Mouse (Mus musculus) T-helper 1 cell (primary cell): ENCODE data around the gene Mrps11.

Source experiments
- in situ Hi-C: fragments of 300-600 bp; cut with MboI, MseI; formaldehyde crosslinking; loops from one replicate; pipeline ENCODE4 v1.15.1; 2025; ENCODE audit warnings: high pct_unique_total_duplicates

The Mrps11 gene

GRCm38 (mm10) chr7:78782639-78783581 lies at the start of gene Mrps11, which contains the start of gene Mrpl46:
Gene Mrps11, plus strand, starts transcription at chr7:78783119.
Gene Mrpl46, minus strand, starts transcription at chr7:78783531.
- in situ Hi-C loops = no loop called here

GRCm38 (mm10) chr7:78737196-78737595 lies 45.7 kb upstream of the Mrps11 start:
- in situ Hi-C loops = no loop called here

GRCm38 (mm10) chr7:78737614-78738210 lies 45.2 kb upstream of the Mrps11 start, which contains the start of gene Ntrk3:
Gene Ntrk3, minus strand, starts transcription at chr7:78738012.
- in situ Hi-C loops = no loop called here

GRCm38 (mm10) chr7:78739351-78740000 lies 43.4 kb upstream of the Mrps11 start:
- in situ Hi-C loops = no loop called here

GRCm38 (mm10) chr7:78743731-78744385 lies 39.1 kb upstream of the Mrps11 start:
- in situ Hi-C loops = no loop called here

DNA sequence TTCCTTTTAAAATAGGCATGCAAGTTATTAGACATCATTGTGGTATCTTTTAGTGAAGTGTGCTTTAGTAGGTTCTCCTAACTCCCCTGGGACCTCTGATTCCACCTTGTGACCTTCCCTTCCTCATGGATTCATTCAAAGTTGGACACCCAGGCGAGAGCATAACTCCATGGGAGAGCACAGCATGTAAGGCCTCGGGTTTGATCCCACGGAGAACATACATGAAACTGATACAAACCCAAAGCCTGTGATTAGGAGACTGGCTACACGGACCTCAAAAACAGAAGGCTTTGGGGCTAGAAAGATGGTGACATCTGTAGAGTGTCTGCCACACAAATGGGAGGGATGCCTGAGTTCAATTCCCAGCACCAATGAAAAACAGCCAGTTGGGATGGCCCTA lies 30.0 kb upstream of the Mrps11 start:
- in situ Hi-C loops = loop anchor here (25.0 kb wide), 1 partner anchor 716 kb away; no protein-coding TSS in a partner anchor

DNA sequence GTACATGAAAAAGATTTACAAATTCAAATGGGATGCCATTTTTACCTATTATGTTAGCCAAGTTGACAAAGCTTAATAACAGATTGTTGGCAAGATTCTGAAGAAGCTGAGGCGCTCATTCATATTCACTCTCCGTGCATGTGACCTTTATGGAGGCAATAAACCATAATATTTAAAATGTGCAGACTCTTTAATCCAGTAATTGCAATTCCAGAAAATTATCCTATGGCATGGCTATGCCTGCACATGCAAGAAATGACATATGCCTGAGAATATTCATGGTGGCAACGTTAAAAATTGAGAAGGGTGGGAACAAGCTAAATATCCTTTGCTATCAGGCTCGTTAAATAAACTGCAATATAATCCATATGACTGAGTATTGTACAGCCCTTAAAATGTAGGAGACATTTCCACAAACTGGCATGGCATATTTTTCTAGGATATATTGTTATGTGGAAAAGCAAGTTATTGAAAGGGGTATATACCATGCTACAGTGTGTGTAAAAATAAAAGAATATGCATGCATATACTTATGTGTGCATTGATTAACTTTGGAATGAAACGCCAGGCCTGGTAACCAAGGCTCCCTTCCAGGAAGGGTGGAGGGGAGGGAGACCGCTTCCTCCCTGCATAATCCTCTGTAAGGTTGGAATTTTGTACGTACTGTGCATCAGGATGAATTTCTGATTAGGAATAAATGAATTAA lies 29.0 kb upstream of the Mrps11 start:
- in situ Hi-C loops = loop anchor here (25.0 kb wide), 1 partner anchor 717 kb away; no protein-coding TSS in a partner anchor

DNA sequence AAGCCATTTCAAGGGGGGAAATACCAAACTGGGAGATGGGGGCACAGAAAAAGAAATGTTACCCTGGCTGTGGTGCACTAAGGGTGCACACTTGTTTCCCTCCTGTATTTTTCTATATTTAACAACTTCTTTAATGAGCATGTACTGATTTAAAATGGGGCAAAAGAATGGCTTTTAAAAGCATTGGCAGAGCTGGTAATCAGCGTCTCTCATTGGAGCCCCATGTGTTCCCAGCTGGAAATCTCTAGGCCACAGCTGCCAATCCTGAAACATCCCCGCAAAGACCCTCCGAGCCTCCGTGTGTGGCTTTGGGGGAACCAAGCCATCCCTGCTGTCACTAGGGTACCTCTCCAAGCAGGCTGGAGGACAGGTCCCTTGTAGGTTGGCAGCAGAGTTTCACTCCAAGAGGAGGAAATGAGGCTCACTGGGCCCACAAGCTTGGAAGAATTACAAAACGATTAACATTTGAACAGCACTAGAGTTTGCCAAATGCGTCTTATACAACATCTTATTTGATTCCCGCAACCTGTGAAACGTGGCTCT lies 28.4 kb upstream of the Mrps11 start:
- in situ Hi-C loops = loop anchor here (25.0 kb wide), 1 partner anchor 717 kb away; no protein-coding TSS in a partner anchor

- in situ Hi-C loops = loop anchor here (5.0 to 25.0 kb wide), 5 partner anchors 36 to 726 kb away; no protein-coding TSS in a partner anchor
Observed at GRCm38 (mm10) chr7:78763801-78764200, 19.1 kb upstream of the Mrps11 start.

- in situ Hi-C loops = loop anchor here (5.0 to 25.0 kb wide), 5 partner anchors 110 to 728 kb away; no protein-coding TSS in a partner anchor
Observed at GRCm38 (mm10) chr7:78765215-78765631, 17.7 kb upstream of the Mrps11 start.

DNA sequence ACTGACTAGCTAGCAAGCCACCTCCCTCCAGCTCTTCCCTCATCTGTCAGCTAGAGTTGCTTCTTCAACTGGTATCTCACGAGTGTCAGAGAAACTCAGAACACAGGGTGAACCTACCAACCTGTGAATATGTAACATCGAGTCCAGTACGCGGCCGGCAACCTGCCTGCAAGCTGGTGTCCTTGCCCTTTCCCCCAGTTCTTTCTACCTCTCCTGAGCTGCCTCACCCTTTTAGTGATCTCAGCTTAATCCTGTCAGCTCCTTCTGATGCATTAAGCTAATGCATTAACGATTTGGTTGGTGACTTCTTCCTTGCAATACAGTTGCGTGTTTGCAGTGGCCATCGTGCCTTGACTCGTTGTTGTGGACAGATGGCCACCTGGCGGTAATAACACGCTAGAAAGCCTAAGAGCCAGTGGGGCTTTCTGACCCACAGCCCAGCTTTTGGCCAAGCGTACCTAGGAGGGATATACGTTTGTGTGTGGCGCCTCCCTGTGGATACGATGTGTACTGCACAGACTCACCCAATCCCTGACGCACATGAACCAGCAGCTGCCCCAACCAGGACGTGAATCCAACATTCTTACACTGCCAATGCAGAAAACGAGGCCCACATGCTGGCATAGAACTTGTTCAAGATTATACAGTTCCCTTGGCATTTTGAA lies 16.8 kb upstream of the Mrps11 start:
- in situ Hi-C loops = loop anchor here (5.0 to 25.0 kb wide), 5 partner anchors 111 to 729 kb away; no protein-coding TSS in a partner anchor

DNA sequence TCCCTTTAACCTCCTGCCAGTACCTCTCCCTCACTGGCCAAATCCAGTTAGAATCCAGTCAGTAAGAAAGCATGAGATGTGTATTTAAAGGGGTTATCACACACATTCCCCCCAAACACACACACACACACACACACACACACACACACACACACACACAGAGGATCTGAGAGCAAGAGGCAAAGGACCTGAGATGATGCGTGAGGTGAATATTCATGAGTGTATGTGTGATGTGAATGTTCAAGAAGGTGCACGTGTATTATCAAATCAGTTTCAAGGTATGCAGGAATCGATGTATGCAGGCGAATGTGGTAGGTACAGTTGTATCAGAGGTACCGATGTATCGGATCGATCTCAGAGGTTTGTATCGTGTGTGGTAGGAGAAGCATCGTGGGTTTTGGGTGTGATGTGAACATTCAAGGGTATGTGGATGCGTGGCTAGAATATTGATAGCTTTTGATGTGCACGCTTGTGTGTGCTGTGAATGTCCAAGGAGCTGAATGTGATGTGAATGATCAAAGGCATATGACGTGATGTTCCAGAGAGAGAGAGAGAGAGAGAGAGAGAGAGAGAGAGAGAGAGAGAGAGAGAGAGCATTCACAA lies 14.9 kb upstream of the Mrps11 start:
- in situ Hi-C loops = loop anchor here (5.0 to 25.0 kb wide), 5 partner anchors 113 to 731 kb away; no protein-coding TSS in a partner anchor

- in situ Hi-C loops = loop anchor here (5.0 to 25.0 kb wide), 5 partner anchors 114 to 732 kb away; no protein-coding TSS in a partner anchor
Observed at GRCm38 (mm10) chr7:78769075-78769652, 13.8 kb upstream of the Mrps11 start.

DNA sequence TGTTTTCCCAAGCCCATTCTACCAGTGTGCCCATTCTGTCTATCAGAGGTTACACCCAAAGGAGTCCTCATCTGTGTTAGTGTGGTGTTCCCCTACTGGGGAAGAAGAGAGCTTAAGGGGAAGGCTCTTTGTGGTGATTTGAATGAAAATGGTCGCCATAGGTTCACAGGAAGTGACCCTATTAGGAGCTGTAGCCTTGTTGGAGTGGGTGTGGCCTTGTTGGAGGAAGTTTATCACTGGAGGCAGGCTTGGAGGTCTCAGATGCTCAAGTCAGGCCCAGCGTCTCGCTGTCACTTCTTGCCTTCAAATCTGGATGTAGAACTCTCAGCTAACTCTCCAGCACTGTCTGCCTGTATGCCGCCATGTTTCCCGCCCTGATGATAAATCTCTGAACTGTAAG lies 12.0 kb upstream of the Mrps11 start:
- in situ Hi-C loops = loop anchor here (25.0 kb wide), 1 partner anchor 734 kb away; no protein-coding TSS in a partner anchor

GRCm38 (mm10) chr7:78778741-78779140 lies 4.2 kb upstream of the Mrps11 start:
- in situ Hi-C loops = no loop called here

DNA sequence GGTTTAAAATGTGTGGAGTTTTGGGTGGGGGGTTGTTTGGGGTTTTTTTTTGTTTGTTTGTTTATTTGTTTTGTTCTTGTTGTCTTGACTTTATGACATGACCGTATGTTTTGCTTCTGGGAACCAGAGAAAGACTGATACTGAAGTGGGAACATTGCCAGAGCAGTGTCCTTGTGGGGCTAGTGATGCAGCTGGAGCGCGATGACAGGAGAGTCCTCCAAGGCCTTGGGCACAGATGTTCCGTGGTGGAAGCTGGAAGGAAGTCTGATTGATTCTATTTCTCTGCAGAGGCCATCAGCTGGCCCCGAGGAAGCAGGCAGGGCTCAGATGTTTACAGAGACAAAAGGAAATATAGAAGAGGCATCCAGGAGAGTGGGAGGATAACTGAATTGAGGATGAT lies 3.0 kb downstream of the Mrps11 start:
- in situ Hi-C loops = no loop called here

- in situ Hi-C loops = no loop called here
Observed at GRCm38 (mm10) chr7:78787793-78788380, 5.0 kb downstream of the Mrps11 start.
